Mouse (Mus musculus): ENCODE data around the gene Yipf1. TPM values are rescaled to one million over a fixed set of nuclear protein-coding genes. Genes with fewer than 3 reads are reported as not detected.

Gene Yipf1
- polyA plus RNA-seq, 1 experiment from 2014 or later, result 68.8 TPM

DNA sequence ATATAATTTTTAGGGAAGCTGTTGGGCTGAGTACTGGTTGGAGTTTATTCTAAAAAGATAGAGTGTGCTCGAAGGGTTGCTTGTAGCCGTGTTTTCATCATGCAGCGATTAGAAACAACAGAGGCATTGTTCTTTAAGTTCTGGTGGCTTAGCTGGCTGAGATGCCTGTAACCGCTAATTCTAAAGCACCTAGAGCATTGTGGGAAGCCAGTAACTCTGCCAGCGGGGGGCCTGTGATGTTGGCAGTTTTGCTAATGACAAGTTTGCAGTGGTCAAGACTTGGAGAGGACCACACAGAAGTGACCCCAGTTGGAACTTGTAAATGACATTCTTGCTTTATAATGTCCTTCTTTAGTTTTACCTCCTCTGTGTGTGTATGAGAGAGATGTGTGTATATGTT lies 27.2 kb downstream of the Yipf1 start:
- DNase-seq (ENCODE audit: low spot score) (no peak), ATAC-seq (replicated peaks; ENCODE audit: low FRiP score, low read depth) (no peak)
- Histone ChIP-seq H3K4me1 (replicated peaks; ENCODE audit: insufficient read depth, low read length) (no peaks in the 10 kb centered on the region), H3K4me2 (ENCODE audit: low read length) (no peak overlapping the region), H3K9ac (ENCODE audit: low read depth, low read length) (no peak overlapping the region), H3K4me3 (replicated peaks; ENCODE audit: low read depth, low read length) (no peak overlapping the region), H3K9me3 (replicated peaks; ENCODE audit: low read length) (no peaks in the 10 kb centered on the region), H3K27ac (no peak overlapping the region), H3K36me3 (ENCODE audit: insufficient read depth, low read length) (no peaks in the 10 kb centered on the region; the same call in 1 of the 2 replicates), H3K27me3 (ENCODE audit: insufficient read depth, low read length) (no peaks in the 10 kb centered on the region)
- no peak for TF ChIP-seq CTCF (IDR thresholded peaks at IDR 0.05; ENCODE audit: low read depth)
- 67% methylated on average over 5 of the region's 5 CpGs for WGBS

DNA sequence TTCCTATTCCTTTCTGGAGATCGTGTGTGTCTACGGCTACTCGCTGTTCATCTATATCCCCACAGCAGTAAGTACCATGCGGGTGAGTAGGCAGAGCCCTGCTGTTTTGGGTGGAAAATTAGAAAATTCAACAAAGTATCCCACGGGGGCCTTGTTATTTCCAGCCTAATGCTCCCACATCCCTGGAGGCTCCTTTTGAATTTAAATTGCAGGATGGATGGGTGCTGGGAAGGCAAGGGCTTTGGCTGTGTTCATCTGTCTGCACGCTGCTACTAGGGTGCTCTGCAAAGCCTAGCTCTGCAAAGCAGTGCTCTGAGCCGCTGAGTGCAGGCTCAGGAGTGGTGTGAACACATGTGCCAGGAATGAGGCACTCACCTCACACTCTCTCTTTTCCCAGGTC lies 30.4 kb downstream of the Yipf1 start:
- H3K4me1 ChIP-seq (replicated peaks; ENCODE audit: insufficient read depth, low read length), result no peaks in the 10 kb centered on the region
- 90% methylated on average over 7 of the region's 7 CpGs for WGBS
- no peak overlapping the region for H3K4me2 ChIP-seq (ENCODE audit: low read length)
- ATAC-seq (replicated peaks; ENCODE audit: low FRiP score, low read depth) (no peak), DNase-seq (ENCODE audit: low spot score) (no peak)
- no peaks in the 10 kb centered on the region for H3K9me3 ChIP-seq (replicated peaks; ENCODE audit: low read length)
- no peak overlapping the region for H3K4me3 ChIP-seq (replicated peaks; ENCODE audit: low read depth, low read length)
- no peak for TF ChIP-seq CTCF (IDR thresholded peaks at IDR 0.05; ENCODE audit: low read depth)
- H3K27me3 ChIP-seq (ENCODE audit: insufficient read depth, low read length), result no peaks in the 10 kb centered on the region
- H3K36me3 ChIP-seq (ENCODE audit: insufficient read depth, low read length), result no peaks in the 10 kb centered on the region; the same call in 1 of the 2 replicates
- H3K27ac ChIP-seq, result no peak overlapping the region
- no peak overlapping the region for H3K9ac ChIP-seq (ENCODE audit: low read depth, low read length)

DNA sequence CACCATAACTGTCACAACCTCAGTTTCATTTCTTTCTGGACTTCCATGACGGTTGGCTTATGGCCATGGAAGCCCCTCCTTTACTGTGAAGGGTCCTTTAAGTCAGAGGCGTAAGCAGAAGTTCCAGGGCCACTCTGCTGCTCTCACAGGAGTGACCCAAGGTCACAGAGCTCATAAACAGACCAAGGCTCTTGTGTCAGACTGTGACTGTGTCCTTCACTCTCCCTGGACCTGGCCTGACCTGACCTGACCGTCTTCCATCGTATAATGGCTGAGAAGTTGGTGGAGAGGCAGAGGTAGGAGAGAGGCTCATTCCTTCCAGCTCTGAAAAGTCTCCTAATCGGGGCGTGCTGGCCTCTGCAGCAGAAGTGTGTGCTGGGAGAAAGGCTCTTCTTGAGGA lies 33.1 kb downstream of the Yipf1 start:
- no peak for ATAC-seq (replicated peaks; ENCODE audit: low FRiP score, low read depth)
- Histone ChIP-seq H3K36me3 (ENCODE audit: insufficient read depth, low read length) (0 out of 2 replicates have a peak, but pooled peaks cover 3% of the 10 kb centered on the region), H3K4me2 (ENCODE audit: low read length) (no peak overlapping the region), H3K27ac (no peak overlapping the region), H3K27me3 (ENCODE audit: insufficient read depth, low read length) (no peaks in the 10 kb centered on the region), H3K4me3 (replicated peaks; ENCODE audit: low read depth, low read length) (no peak overlapping the region), H3K9me3 (replicated peaks; ENCODE audit: low read length) (no peaks in the 10 kb centered on the region), H3K9ac (ENCODE audit: low read depth, low read length) (no peak overlapping the region), H3K4me1 (replicated peaks; ENCODE audit: insufficient read depth, low read length) (no peaks in the 10 kb centered on the region)
- WGBS, result 41% methylated on average over 6 of the region's 6 CpGs
- no peak for DNase-seq (ENCODE audit: low spot score)
- TF ChIP-seq CTCF (IDR thresholded peaks at IDR 0.05; ENCODE audit: low read depth), result no peak

DNA sequence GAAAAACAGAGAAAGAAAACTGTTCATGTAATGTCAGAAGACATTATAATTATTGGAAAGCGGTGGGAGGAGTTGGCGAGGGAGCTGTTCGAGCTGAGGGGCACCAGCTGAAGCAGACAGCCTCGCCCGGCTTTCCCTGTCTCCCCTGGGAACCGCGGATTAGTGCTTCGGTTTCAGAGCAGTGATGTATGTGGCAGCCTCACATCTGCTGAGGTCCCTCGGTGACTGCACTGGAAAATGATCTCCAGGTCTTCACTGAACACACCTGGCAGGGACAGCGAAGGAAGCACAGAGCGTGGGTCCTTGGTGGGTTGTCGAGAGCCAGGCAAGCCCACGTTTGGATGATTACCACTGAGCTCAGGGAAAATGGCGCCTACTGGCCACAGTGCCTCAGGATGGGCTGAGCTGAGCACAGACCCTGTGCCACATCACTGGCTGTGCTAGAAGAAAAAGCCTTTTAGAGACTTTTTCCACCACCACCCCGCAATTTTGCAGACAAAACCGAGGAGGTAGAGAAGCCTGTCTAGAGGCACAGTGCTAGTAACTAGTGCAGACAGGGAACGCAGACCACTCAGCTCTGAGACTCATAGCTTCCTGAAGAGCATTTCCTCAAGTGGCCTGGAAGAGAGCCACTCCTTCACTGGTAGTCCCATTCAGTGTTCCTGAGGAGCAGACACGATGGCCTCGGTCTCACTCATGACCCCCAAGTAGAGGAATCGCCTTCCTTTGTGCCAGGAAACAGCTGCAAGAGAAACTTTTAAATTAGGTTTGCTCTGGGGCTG lies 34.6 kb downstream of the Yipf1 start:
- 74% methylated on average over 20 of the region's 20 CpGs for whole genome bisulfite sequencing
- Histone ChIP-seq H3K27ac (no peak overlapping the region), H3K27me3 (ENCODE audit: insufficient read depth, low read length) (no peaks in the 10 kb centered on the region), H3K4me1 (replicated peaks; ENCODE audit: insufficient read depth, low read length) (no peaks in the 10 kb centered on the region), H3K4me2 (ENCODE audit: low read length) (no peak overlapping the region), H3K9me3 (replicated peaks; ENCODE audit: low read length) (no peaks in the 10 kb centered on the region), H3K4me3 (replicated peaks; ENCODE audit: low read depth, low read length) (no peak overlapping the region), H3K36me3 (ENCODE audit: insufficient read depth, low read length) (0 out of 2 replicates have a peak, but pooled peaks cover 3% of the 10 kb centered on the region), H3K9ac (ENCODE audit: low read depth, low read length) (no peak overlapping the region)
- DNase-seq (ENCODE audit: low spot score), result no peak
- no peak for TF ChIP-seq CTCF (IDR thresholded peaks at IDR 0.05; ENCODE audit: low read depth)
- no peak for ATAC-seq (replicated peaks; ENCODE audit: low FRiP score, low read depth)

- WGBS, result 61% methylated on average over 8 of the region's 8 CpGs
- 0 out of 2 replicates have a peak, but pooled peaks have one; percentile 27 for ATAC-seq (replicated peaks; ENCODE audit: low FRiP score, low read depth)
These were observed 35.3 kb downstream of the Yipf1 start for GRCm38 (mm10) chr4:107349311-107350008.

DNA sequence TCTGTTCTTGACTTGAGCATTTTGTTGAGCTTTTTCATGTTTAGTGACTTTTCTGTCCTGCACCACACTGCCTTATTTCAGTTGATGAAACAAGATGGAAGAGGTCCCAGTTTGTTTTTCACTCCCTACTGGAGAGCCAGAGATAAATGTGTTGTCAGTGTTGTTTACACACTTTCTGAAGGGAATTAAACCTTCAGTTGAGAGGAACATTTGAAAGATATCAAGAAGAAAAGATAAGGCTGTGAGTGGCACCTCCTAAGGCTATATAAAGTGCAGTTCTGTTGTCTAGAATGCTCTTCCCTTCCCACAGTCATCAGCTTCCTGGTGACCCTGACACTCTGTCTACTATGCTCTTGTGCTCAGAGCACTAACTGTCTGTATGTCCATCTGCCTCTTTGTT lies 37.2 kb downstream of the Yipf1 start:
- no peak overlapping the region for H3K4me2 ChIP-seq (ENCODE audit: low read length)
- H3K4me1 ChIP-seq (replicated peaks; ENCODE audit: insufficient read depth, low read length), result peaks cover 8% of the 10 kb centered on the region
- no peaks in the 10 kb centered on the region for H3K27me3 ChIP-seq (ENCODE audit: insufficient read depth, low read length)
- no peak overlapping the region for H3K27ac ChIP-seq
- TF ChIP-seq CTCF (IDR thresholded peaks at IDR 0.05; ENCODE audit: low read depth), result no peak
- H3K9me3 ChIP-seq (replicated peaks; ENCODE audit: low read length), result no peaks in the 10 kb centered on the region
- no peak for ATAC-seq (replicated peaks; ENCODE audit: low FRiP score, low read depth)
- H3K36me3 ChIP-seq (ENCODE audit: insufficient read depth, low read length), result 0 out of 2 replicates have a peak, but pooled peaks cover 3% of the 10 kb centered on the region
- no peak for DNase-seq (ENCODE audit: low spot score)
- H3K9ac ChIP-seq (ENCODE audit: low read depth, low read length), result no peak overlapping the region
- no peak overlapping the region for H3K4me3 ChIP-seq (replicated peaks; ENCODE audit: low read depth, low read length)

More at GRCm38 (mm10) chr4:107349311-107350008, 35.3 kb downstream of the Yipf1 start:
- DNase-seq (ENCODE audit: low spot score), result peak; percentile 83
- 0 out of 2 replicates have a peak, but pooled peaks cover 3% of the 10 kb centered on the region for H3K36me3 ChIP-seq (ENCODE audit: insufficient read depth, low read length)
- peak; percentile 79 for TF ChIP-seq CTCF (IDR thresholded peaks at IDR 0.05; ENCODE audit: low read depth)
- H3K4me2 ChIP-seq (ENCODE audit: low read length), result no peak overlapping the region
- H3K9ac ChIP-seq (ENCODE audit: low read depth, low read length), result no peak overlapping the region
- H3K27ac ChIP-seq, result no peak overlapping the region
- H3K27me3 ChIP-seq (ENCODE audit: insufficient read depth, low read length), result no peaks in the 10 kb centered on the region
- peaks cover 6% of the 10 kb centered on the region for H3K4me1 ChIP-seq (replicated peaks; ENCODE audit: insufficient read depth, low read length)
- no peak overlapping the region for H3K4me3 ChIP-seq (replicated peaks; ENCODE audit: low read depth, low read length)
- H3K9me3 ChIP-seq (replicated peaks; ENCODE audit: low read length), result no peaks in the 10 kb centered on the region
